Mouse (Mus musculus): ENCODE data around the gene Kcnh4. TPM values are rescaled to one million over a fixed set of nuclear protein-coding genes. Genes with fewer than 3 reads are reported as not detected.
A peak's percentile ranks its signal among the peaks of the same experiment; 100 is the strongest.

The Kcnh4 gene
- total and polyA plus RNA-seq, 2 experiments from 2014 or later: not detected

- H3K27me3 ChIP-seq (ENCODE audit: control insufficient read depth, insufficient read depth, low read length): no peaks in the 10 kb centered on the region
- H3K9ac ChIP-seq (replicated peaks; ENCODE audit: low read depth, low read length): 0 out of 2 replicates have a peak overlapping the region, but pooled peaks have one; percentile 20
- DNase-seq (ENCODE audit: low spot score): no peak
- no peaks in the 10 kb centered on the region for H3K9me3 ChIP-seq (replicated peaks; ENCODE audit: control insufficient read depth, low read length)
- WGBS: 76% methylated on average over 3 of the region's 3 CpGs
- no peak for ATAC-seq (ENCODE audit: insufficient read depth, low read depth)
- no peak overlapping the region for H3K4me2 ChIP-seq (ENCODE audit: low read depth, low read length)
- H3K27ac ChIP-seq (ENCODE audit: low read depth): 0 out of 2 replicates have a peak overlapping the region, but pooled peaks have one; percentile 60
- no peak overlapping the region for H3K4me3 ChIP-seq (ENCODE audit: low read depth, low read length)
- H3K4me1 ChIP-seq (ENCODE audit: control insufficient read depth, insufficient read depth): peaks cover 45% of the 10 kb centered on the region
- TF ChIP-seq EP300 (IDR thresholded peaks at IDR 0.05; ENCODE audit: low read depth): no peak
- TF ChIP-seq CTCF (IDR thresholded peaks at IDR 0.05; ENCODE audit: low read depth): no peak
- peaks cover 45% of the 10 kb centered on the region for H3K36me3 ChIP-seq (replicated peaks; ENCODE audit: control insufficient read depth, insufficient read depth, low read length)
Observed at GRCm38 (mm10) chr11:100719312-100719711, 40.4 kb downstream of the Kcnh4 start.

DNA sequence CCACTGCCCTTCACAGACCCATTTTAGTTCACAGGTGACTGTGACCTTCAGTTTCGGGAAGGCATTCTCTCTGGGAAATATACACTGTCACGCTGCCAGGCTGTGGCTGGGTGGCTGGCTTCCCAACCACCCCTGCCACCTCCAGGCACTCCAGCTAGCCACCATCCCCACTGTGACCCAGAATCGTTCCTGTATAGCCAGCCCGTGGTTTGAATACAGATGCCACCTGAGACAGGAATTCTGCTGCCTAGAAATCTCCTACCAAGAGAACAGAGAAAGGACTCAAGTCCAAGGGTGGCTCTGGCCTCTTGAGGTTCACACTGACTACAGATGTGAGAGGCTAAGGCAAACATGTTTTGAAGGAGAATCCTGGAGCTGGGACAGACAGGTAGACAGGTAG lies 40.9 kb downstream of the Kcnh4 start:
- no peaks in the 10 kb centered on the region for H3K27me3 ChIP-seq (ENCODE audit: control insufficient read depth, insufficient read depth, low read length)
- no peak for ATAC-seq (ENCODE audit: insufficient read depth, low read depth)
- H3K9ac ChIP-seq (replicated peaks; ENCODE audit: low read depth, low read length): 0 out of 2 replicates have a peak overlapping the region, but pooled peaks have one; percentile 20
- DNase-seq (ENCODE audit: low spot score): no peak
- peaks cover 45% of the 10 kb centered on the region for H3K36me3 ChIP-seq (replicated peaks; ENCODE audit: control insufficient read depth, insufficient read depth, low read length)
- no peak overlapping the region for H3K4me3 ChIP-seq (ENCODE audit: low read depth, low read length)
- TF ChIP-seq CTCF (IDR thresholded peaks at IDR 0.05; ENCODE audit: low read depth): no peak
- no peak for TF ChIP-seq EP300 (IDR thresholded peaks at IDR 0.05; ENCODE audit: low read depth)
- H3K27ac ChIP-seq (ENCODE audit: low read depth): no peak overlapping the region
- H3K4me1 ChIP-seq (ENCODE audit: control insufficient read depth, insufficient read depth): peaks cover 45% of the 10 kb centered on the region
- 63% methylated on average over 4 of the region's 4 CpGs for WGBS
- no peak overlapping the region for H3K4me2 ChIP-seq (ENCODE audit: low read depth, low read length)
- no peaks in the 10 kb centered on the region for H3K9me3 ChIP-seq (replicated peaks; ENCODE audit: control insufficient read depth, low read length)

- TF ChIP-seq CTCF (IDR thresholded peaks at IDR 0.05; ENCODE audit: low read depth) (no peak), EP300 (IDR thresholded peaks at IDR 0.05; ENCODE audit: low read depth) (no peak)
- Histone ChIP-seq H3K4me1 (ENCODE audit: control insufficient read depth, insufficient read depth) (peaks cover 49% of the 10 kb centered on the region), H3K27ac (ENCODE audit: low read depth) (no peak overlapping the region), H3K4me3 (ENCODE audit: low read depth, low read length) (no peak overlapping the region), H3K27me3 (ENCODE audit: control insufficient read depth, insufficient read depth, low read length) (no peaks in the 10 kb centered on the region), H3K9ac (replicated peaks; ENCODE audit: low read depth, low read length) (no peak overlapping the region), H3K4me2 (ENCODE audit: low read depth, low read length) (no peak overlapping the region), H3K9me3 (replicated peaks; ENCODE audit: control insufficient read depth, low read length) (no peaks in the 10 kb centered on the region), H3K36me3 (replicated peaks; ENCODE audit: control insufficient read depth, insufficient read depth, low read length) (peaks cover 45% of the 10 kb centered on the region)
- WGBS: 89% methylated on average over 7 of the region's 7 CpGs
- no peak for DNase-seq (ENCODE audit: low spot score)
- no peak for ATAC-seq (ENCODE audit: insufficient read depth, low read depth)
Observed at GRCm38 (mm10) chr11:100718462-100718861, 41.3 kb downstream of the Kcnh4 start.

DNA sequence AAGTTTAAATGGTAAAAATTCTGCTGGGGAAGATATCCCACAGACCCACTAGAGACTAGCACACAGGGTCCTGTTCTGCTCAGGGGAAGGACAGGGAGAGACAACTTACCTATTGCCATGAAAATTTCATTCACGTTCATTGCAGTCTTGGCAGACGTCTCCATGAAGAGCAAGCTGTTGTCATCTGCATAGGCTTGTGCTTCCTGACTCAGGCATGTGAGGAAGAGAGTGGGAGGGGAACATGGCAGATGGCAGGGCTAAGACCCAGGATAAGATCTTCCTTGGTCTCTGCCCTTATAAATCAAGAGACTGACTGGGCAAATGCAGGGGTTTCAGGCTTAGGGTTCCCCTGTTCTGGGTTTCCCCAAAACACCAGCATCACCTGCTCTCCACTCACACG lies 43.1 kb downstream of the Kcnh4 start:
- H3K27me3 ChIP-seq (ENCODE audit: control insufficient read depth, insufficient read depth, low read length): no peaks in the 10 kb centered on the region
- H3K4me3 ChIP-seq (ENCODE audit: low read depth, low read length): no peak overlapping the region
- H3K27ac ChIP-seq (ENCODE audit: low read depth): no peak overlapping the region
- H3K36me3 ChIP-seq (replicated peaks; ENCODE audit: control insufficient read depth, insufficient read depth, low read length): peaks cover 45% of the 10 kb centered on the region
- TF ChIP-seq EP300 (IDR thresholded peaks at IDR 0.05; ENCODE audit: low read depth): no peak
- TF ChIP-seq CTCF (IDR thresholded peaks at IDR 0.05; ENCODE audit: low read depth): no peak
- peaks cover 40% of the 10 kb centered on the region for H3K4me1 ChIP-seq (ENCODE audit: control insufficient read depth, insufficient read depth)
- H3K9me3 ChIP-seq (replicated peaks; ENCODE audit: control insufficient read depth, low read length): no peaks in the 10 kb centered on the region
- H3K9ac ChIP-seq (replicated peaks; ENCODE audit: low read depth, low read length): no peak overlapping the region
- DNase-seq (ENCODE audit: low spot score): no peak
- ATAC-seq (ENCODE audit: insufficient read depth, low read depth): no peak
- H3K4me2 ChIP-seq (ENCODE audit: low read depth, low read length): no peak overlapping the region
- 85% methylated on average over 3 of the region's 3 CpGs for WGBS

DNA sequence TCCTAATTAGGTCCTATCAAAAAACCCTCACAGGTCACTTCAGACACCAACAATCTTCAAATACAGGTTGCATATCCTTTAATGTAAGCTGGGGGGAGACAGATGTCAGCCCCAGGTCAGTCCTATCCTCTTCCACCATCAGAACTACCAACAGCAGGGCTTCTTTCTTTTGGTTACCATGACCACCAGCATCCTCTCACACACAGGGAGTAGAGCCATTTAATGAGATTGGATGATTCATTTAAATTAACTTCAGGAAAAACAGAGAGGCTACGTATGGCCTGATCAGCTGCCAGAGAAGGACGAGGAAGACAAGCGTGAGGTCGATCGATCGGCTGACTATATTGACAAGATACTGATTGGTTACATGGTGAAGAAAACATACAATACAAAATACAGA lies 44.8 kb downstream of the Kcnh4 start:
- DNase-seq (ENCODE audit: low spot score) (no peak), ATAC-seq (ENCODE audit: insufficient read depth, low read depth) (no peak)
- Histone ChIP-seq H3K9me3 (replicated peaks; ENCODE audit: control insufficient read depth, low read length) (no peaks in the 10 kb centered on the region), H3K4me2 (ENCODE audit: low read depth, low read length) (no peak overlapping the region), H3K4me3 (ENCODE audit: low read depth, low read length) (no peak overlapping the region), H3K36me3 (replicated peaks; ENCODE audit: control insufficient read depth, insufficient read depth, low read length) (peaks cover 45% of the 10 kb centered on the region), H3K9ac (replicated peaks; ENCODE audit: low read depth, low read length) (no peak overlapping the region), H3K27me3 (ENCODE audit: control insufficient read depth, insufficient read depth, low read length) (no peaks in the 10 kb centered on the region), H3K27ac (ENCODE audit: low read depth) (no peak overlapping the region), H3K4me1 (ENCODE audit: control insufficient read depth, insufficient read depth) (peaks cover 25% of the 10 kb centered on the region)
- TF ChIP-seq CTCF (IDR thresholded peaks at IDR 0.05; ENCODE audit: low read depth) (no peak), EP300 (IDR thresholded peaks at IDR 0.05; ENCODE audit: low read depth) (no peak)
- WGBS: 92% methylated on average over 6 of the region's 6 CpGs

DNA sequence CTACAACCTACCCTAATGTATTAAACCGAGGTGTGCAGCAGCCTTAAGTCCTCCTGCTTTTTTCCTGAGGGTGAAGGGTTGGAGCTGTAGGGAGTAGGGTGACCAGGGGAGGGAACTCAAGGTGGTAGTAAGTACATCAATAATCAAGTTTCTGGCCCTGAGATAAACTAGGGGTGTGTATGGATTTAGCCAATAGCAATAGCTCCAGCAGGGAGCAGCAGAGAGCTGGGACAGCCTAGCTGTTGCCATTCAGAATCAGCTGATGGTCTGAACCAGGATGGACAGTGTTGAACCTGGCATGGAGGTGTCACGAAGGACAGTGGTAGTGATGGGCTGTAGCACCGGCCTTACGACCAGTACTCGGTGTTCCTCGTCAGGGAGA lies 45.2 kb downstream of the Kcnh4 start:
- H3K4me2 ChIP-seq (ENCODE audit: low read depth, low read length): peak overlapping the region; percentile 55
- no peaks in the 10 kb centered on the region for H3K9me3 ChIP-seq (replicated peaks; ENCODE audit: control insufficient read depth, low read length)
- WGBS: 40% methylated on average over 6 of the region's 6 CpGs
- ATAC-seq (ENCODE audit: insufficient read depth, low read depth): peak; percentile 36
- peaks cover 20% of the 10 kb centered on the region for H3K4me1 ChIP-seq (ENCODE audit: control insufficient read depth, insufficient read depth)
- H3K9ac ChIP-seq (replicated peaks; ENCODE audit: low read depth, low read length): peak overlapping the region; percentile 47; the same call in 1 of the 2 replicates
- TF ChIP-seq EP300 (IDR thresholded peaks at IDR 0.05; ENCODE audit: low read depth) (no peak), CTCF (IDR thresholded peaks at IDR 0.05; ENCODE audit: low read depth) (peak; percentile 85)
- H3K4me3 ChIP-seq (ENCODE audit: low read depth, low read length): peak overlapping the region; percentile 36
- peak overlapping the region; percentile 46 for H3K27ac ChIP-seq (ENCODE audit: low read depth)
- peaks cover 46% of the 10 kb centered on the region for H3K36me3 ChIP-seq (replicated peaks; ENCODE audit: control insufficient read depth, insufficient read depth, low read length)
- no peaks in the 10 kb centered on the region for H3K27me3 ChIP-seq (ENCODE audit: control insufficient read depth, insufficient read depth, low read length)
- DNase-seq (ENCODE audit: low spot score): peak; percentile 52

Measured in heart, postnatal 0 days (tissue).